Mouse (Mus musculus): ENCODE measurements around the gene Mapkapk2.

GRCm38 (mm10) chr1:131053656-131054055, 44.0 kb downstream of the Mapkapk2 start:
- TF ChIP-seq CTCF (IDR thresholded peaks at IDR 0.05; ENCODE audit: low read depth) = no peak
- TF ChIP-seq EP300 (IDR thresholded peaks at IDR 0.05; ENCODE audit: low read depth) = no peak

Measured in liver, postnatal 0 days (tissue).